Mouse (Mus musculus) liver (tissue): ENCODE measurements around the gene Dnmt3a.

Experiments used
- DNase-seq: peaks from one replicate; pipeline ENCODE4 v3.0.0-alpha.2; 2020; ENCODE audit warnings: mixed read lengths

Gene Dnmt3a

DNA sequence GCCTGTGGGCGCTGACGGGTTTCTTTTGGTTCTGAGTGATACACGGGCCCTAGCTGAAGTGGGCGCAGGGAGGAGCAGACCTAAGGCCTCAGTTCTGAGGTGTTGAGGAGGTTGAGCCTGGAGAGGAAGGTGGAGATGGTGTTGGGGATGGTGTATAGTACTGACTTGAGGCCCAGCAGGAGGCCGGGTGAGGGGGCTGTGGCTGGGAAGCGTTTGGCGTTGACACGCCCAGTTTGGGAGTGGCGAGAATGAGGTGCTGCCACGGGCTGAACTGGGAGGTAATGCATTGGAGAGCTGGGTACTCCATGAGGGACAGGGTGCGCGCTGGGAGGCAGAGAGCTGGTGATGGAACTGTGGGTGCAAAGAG, 19.9 kb downstream of the Dnmt3a start:
- peak; percentile 37 for DNase-seq

DNA sequence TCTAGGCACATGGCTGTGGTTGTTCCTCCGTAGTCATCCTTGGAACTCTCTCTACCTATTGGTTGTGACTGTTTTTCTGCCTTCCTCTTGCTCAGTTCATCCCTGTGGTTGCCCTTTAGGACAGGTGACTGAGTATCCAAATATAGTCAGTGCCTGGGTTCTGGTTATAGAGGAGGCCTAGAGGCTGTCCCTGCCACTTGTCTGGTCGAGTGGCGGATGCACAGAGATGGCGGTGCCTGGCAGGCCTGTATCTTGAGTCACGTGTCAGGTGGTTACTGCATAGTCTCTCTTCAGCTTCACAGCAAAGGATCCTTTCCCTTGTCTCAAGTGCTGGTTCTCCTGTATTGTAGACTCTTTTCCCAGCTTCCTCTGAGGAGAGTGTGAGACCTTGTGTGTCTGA, 22.0 kb downstream of the Dnmt3a start:
- no peak for DNase-seq

DNA sequence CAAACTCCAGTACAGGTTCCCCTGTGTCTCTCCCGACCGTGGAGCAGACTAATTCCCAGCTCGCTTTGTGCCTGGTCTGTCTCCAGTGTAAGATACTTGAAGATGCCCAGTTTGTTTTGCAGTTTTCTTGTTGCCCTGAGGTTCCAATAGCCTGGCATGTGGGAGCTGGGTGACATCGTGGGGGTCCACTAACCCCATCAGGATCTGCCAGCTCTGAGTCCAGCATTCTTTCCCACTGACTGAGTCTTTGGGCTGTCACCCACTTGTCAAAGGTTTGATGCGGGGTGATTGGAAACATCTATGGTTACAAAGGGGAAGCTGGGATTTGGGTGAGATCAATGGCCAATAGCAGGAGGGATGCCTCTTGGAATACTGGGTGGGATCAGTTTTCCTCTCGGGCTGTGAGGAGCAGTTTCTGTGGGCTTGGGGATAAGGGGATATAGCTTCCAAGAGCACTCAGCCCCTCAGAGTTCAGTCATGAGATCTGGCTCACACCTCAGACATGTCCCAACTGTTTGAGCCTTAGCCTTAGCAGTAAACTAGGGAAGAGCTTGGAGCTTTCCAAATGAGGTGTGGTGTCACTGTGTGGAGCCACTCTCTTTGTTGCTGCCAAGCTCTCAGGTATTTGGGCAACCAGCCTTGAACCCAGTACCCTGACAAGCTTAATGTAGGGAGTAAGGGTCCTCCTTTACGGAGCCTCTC, 27.4 kb downstream of the Dnmt3a start:
- no peak for DNase-seq

DNA sequence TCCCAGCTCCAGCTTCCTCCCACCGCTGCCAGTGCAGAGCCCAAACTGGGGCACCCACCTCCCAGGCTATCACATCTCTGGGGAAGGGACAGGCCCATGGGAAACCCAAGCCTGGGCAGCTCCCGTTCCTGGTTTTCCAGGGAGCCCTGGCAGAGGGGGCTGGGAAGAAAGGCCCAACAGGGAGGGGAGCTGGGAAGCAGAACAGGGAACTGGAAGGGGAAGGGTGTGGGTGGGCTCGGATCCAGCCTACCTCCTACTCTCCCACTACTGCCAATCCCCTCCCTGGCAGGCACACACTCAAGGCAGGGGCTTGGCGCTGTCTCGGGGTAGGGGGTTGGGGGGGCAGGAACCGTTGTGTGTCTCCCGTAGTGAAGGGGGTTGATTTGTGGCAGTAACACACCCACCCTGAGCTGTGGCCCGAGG, 28.1 kb downstream of the Dnmt3a start:
- peak; percentile 41 for DNase-seq

DNA sequence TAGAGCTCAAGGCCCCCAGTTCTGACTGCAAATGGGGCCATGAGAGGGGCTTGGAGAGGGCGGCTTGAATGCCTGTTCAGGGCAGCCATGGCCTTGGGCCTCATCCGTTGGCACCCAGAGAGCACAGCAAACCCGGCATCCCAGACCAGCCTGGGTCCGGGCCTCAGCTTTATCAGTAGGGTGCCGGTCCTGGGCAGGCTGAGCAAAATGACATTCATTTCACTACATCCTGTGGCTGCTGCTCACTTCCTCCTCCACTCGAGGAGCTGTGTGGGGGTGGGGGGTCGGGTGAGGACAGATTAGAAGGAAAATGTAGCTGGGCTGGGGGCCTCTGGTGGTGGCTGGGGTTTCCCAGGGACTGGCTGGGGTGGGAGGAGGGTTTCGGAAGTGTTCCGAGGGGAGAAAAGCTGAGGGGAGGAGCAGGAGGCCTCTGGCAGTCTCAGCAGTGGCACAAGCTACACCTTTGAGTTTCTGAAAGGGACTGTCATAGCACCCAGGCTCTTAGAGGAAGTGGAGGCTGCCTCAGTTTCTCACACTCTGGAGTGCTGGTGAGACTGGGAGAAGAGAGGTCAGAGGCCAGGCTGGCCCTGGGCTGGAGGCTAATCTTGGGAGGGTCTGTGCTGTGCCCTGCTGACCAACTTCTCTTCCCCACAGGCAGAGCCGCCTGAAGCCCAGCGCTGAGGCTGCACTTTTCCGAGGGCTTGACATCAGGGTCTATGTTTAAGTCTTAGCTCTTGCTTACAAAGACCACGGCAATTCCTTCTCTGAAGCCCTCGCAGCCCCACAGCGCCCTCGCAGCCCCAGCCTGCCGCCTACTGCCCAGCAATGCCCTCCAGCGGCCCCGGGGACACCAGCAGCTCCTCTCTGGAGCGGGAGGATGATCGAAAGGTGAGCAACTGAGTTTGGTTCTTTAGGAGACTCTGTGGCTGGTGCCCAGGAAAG, 28.8 kb downstream of the Dnmt3a start:
- peak; percentile 55 for DNase-seq

DNA sequence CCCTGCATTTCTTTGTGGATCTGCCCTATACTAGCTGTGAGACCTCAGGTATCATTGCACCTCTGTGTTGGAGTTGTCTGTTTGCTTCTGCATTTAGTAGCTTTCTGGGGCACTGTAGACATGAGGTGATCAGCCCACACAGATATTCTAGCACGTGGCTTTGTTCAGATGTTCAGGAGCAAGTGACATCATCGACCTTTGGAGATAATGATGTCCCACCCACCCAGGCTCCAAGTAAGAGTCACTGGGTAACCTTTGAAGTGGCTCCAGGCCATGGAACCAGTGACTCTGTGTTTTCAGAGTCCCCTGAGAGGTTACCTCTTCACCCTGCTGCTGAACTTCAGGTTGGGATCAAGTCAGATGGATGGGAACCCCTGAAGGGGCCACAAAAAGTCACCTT, 29.8 kb downstream of the Dnmt3a start:
- DNase-seq, result no peak

DNA sequence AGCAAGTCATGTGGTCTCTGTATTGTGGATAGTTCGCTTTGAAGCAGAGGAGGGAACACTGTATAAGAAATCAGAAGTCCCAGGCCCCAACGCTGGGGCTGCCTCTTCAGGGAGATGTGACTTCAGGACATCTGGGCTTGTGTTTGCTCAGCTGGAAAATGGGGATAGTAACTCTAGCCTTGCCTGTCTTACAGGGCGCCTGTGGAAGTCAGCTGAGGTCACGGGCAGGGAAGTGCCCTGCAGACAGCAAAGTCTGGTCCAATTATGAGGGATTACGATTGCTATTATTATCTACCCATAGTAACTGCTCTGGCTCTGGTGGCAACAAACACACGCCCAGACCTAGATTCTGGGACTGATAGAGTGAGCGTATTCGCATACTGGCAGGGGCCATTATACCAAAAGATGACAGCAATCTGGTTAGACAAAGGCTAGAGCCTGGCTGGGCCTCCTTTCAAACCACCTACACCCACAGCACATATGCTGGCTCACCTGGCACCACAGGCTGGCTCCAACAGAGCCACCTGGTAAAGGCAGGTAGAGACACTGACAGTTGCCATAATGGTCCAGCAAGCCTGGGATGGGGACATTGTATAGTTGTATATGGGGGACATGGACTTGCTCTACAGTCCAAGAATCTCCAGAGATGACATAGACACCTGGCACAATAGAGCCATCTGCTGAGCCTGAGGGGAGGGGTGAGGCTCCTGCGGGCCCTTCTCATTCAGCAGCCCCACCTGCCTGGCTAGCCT, 31.4 kb downstream of the Dnmt3a start:
- no peak for DNase-seq

DNA sequence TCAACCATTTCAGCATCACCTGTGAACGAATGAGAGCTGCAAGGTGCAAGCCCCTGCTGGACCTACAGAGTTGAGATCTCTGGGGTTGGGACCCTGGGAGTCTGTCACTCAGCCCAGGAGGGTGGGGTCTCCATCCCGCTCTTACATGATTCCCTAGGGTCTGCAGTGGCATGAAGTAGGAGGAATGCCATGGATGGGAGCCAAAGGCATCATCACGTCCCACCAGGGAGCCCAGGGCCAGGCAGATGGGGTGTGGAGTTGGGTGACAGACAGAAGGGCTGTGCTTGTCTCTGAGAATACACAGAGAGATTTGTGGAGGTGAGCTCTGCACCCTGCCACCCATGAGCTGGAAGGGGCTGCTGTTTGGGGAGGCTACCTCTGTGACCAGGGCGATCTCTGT, 32.2 kb downstream of the Dnmt3a start:
- no peak for DNase-seq

DNA sequence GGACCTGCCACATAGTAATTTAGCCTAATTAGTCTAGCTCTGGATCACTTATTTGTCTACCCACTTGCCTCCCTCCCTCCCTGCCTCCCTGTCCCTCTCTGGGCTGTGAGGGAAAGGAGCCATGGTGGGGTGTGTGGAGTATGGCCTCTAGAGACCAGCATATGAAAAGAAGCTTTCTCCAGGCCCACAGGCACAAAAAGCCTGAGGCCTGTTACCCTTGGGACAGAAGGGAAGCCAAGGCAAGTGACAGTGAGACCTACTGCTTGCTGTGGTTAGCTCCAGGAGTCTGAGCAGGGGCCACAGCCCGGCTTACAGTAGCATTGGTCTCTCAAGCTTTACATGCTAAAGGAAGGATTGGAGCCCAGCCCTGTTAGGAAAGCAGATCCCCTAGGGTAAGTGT, 33.9 kb downstream of the Dnmt3a start:
- no peak for DNase-seq

DNA sequence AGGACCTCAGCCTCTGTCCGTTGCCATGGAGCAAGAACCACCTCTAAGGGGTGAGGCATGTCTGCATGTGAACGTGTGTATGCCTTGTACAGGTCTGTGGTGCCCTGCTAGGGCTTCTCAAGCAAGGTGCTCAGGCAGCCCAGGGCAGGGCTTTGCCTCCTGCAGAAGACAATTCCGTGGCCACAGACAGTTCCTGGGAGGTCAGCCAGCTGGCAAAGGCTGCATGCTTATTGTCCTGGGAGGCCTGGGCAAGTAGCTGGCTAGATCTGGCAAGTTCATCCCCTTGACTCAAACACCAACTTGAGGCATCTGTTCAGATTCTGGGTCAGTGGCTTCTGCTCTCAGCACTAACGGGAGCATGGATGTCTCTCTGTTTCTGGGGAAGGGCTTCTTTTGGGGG, 35.3 kb downstream of the Dnmt3a start:
- DNase-seq, result no peak

DNA sequence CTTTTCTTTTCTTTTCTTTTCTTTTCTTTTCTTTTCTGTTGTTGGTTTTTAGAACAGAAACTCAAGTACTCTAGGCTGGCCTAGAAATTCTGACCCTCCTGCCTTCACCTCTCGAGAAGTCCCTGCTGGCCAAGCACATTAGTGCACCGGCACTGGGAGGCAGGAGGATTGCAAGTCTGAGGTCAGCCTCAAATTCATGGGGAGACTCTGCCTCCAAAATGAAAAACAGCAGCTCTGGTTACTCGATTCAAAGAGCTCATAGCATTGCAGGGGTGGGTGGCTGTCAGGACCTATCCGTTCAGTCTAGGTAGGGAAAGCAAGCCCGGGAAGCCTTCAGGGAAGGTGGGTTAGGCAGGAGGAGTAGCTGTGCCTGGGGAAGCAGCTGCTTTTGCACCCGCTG, 37.0 kb downstream of the Dnmt3a start:
- no peak for DNase-seq

DNA sequence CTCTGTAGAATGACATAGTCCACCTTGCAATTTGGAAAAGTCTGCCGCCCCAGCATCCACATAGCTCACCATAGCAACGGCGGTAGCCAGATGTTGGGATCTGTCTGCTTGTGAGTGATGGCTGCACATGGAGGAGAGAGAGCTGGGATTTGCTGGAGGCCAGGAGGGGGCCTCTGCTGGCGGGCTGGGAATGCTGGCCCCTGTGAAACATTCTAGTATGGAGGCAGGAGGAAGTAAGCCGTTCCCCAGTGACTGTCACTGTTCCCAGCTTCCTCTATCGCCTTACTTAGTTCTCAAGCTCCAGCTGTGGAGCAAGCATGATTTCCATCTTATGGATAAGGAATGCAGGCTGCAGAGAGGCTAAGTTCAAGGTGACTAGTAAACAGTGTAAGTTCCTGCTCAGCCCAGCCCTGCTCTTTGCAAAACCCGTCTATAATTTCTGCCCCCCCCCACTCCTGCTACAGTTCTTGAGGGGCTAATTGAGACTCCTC, 37.6 kb downstream of the Dnmt3a start:
- peak; percentile 25 for DNase-seq

DNA sequence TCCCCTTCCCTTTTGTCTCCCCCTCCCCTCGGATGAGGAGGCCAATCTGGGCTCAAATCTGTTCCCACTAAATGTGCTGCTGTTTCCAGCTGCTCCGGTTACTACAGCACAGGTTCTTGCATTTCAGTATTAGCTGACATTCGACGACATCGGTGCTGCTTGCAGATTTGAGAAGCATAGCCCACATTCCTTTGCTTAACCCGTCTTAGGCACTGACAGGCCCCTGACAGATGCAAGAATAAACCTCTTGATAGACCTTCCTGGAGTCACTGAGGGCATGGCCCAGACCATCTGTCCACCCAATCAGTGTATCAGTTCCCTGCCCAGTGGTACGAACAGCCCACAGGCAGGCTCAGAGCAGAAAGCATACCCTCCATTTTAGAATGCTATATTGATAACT, 38.1 kb downstream of the Dnmt3a start:
- DNase-seq, result no peak

DNA sequence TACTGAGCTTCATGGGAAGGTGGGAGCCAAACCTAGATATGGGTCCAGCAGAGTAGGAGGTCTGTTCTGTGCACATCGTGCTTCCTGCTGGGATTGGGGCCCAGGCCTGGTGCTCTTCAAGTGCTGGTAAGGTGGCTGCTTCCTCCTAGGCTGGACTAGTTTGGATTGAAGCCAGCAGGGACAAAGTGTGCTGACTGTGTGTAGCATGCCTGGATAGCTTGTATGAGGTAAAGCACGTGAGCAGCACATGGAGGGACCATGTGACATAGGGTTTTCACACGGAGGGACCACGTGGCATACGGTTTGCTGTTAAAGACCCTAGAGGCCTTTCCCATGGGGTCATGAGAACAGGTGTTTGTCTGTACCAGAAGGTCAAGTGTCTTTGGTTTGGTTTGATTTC, 38.5 kb downstream of the Dnmt3a start:
- no peak for DNase-seq

DNA sequence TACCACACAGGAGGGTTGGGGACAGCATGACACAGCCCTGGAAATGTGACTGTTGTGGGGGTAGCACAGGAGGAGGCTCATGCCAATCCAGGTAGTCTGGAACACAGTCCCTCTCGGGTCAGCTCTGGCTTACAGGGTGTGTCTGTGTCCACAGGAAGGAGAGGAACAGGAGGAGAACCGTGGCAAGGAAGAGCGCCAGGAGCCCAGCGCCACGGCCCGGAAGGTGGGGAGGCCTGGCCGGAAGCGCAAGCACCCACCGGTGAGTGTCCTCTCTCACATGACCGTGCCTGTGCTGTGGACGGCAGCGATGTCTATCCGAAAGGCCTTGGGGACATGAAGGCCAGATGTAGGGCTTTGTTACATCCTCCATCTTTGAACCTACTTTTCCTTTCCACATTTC, 43.7 kb downstream of the Dnmt3a start:
- DNase-seq, result no peak

DNA sequence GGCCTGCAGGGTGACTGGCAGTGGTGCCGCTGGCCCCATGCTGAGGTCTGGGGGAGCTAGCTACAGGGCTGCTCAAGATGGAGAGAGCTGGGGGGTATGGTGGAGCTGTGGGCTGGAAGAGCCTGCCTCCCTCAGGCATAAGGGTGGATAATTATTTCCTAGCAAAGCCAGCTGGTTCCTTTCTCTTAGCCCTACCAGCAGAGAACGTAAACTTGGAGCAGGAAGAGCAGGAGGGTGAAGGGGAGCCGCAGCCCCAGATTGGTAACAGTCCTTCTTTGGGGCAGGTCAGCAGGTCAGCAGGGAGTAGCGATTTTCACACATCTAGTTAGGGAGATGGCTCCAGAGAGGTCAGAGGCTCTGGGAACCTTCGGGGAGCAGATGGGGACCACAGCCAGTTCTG, 44.4 kb downstream of the Dnmt3a start:
- DNase-seq, result no peak

DNA sequence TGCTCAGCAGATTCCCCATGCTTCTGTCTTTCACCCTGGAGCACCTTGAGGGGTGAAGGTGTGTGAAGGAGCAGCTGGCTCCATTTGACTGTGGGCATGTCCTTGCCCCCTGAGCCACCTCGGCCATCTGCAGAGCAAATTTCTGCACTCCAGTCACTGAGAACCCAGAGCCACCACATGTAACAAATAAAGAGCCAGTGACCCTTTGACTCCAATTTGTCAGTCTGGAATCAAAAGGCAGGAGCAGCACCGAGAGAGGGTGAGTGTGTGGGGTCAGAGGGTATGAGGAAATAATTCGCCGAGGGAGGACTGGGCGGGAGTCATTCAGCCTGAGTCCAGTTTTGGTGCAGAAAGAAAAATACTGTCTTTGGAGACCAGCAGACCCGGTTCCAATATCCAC, 44.9 kb downstream of the Dnmt3a start:
- no peak for DNase-seq

DNA sequence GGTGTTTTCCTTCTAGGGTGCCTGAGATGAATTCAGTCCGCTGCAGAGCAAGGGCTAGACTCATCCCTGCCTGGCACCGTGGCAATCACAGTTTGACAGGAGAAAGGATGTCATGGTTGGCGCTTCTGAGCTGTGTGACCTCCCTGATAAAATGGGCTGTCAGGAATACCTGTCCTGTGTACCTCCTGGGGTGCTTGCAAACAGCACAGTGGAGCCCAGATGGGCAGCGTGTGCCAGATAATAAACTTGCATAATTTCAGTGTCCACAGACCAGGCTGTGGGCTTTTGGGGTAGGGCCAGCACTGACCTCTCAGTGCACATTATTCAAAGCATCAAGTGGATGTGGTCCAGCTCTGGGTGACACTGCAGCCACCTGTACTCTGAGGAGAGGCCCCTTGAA, 45.4 kb downstream of the Dnmt3a start:
- DNase-seq, result no peak

DNA sequence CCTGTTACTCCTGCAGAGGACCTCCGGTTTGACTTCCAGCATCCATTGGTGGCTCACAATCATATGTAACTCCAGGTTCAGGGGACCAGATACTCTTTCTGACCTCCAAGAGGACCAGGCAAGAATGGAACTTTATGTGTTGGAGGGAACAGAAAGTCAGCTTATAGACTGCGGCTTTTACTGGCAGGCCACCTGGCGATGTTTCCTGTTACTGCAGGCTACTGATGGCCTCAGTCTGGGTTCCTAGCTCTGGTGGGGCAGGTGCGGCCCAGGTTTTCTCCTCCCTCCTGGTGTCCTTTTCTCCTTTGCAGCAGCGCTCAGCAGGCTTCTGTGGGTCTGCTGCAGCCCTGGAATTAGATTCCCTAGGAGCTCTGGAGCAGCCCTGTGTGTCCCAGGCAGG, 46.7 kb downstream of the Dnmt3a start:
- DNase-seq, result no peak

DNA sequence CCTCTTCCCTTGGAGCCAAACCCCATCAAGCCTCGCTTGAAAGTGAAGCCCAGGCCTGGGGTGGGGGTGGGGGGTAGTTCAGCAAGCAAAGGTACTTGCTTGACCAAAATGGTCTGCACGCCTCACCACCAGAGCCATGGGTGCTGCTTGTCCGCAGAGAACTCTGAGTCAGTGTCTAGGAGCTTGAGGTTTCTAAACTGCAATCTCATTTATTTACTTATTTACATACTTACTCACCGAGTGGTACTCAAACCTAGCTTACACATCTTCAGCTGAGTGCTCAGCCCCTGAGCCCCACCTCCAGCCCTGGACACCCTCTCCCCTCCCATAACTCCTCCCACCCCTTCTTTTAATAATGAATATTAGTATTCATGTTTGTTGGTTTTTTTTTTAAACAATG, 48.6 kb downstream of the Dnmt3a start:
- no peak for DNase-seq

DNA sequence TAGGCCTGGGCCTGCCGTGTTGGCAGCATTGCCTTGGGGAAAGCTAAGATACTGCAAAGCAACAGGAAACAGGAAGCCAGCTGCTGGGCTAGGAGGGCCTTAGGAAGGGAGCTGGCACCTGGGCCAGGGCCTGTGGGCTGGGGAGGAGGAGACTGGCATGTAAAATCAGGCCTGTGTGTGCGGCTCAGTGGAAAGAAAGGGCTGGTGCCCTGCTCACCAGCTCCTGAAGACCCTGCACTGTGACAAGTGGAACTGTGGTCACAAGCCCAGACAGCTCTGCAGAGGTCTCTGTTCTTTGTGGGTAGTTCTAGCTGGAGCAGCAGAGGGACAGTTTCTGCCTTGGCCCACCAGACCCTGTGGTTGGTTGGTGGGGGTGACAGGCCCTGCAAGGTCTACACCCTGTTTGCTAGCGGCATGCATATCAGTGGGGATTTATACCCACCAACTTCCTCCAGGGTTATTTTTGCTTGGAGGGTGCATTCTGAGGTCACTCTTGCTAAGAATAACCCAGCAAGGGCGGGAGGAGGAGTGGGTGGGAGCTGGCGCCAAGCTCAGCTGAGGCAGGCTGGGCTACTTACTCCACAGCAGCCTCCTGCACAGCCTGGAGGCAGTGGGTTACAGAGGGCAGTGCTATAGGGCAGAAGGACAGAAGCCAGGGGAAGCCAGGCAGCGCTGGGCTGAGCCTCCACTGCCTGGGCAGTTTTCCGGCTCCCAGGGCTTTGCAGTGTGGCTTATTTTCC, 50.1 kb downstream of the Dnmt3a start:
- peak; percentile 55 for DNase-seq

DNA sequence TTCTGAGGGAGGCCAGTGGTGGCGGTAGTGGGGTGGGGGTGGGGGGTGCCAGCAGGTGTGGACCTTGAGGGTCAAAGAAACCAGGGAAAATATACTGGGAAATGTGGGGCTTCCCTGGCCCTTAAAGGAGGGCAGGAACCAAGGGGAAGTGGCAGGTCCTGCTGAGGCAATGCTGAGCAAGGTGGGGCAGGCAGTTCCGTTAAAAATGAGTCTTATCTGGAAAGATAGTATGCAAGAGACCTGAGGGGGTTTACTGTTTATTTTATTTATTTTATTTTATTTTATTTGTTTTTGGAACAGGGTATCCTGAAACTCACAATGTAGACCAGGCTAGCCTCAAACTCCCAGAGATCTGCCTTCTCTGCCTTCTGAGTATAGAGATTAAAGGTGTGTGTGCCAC, 50.9 kb downstream of the Dnmt3a start:
- DNase-seq, result no peak

DNA sequence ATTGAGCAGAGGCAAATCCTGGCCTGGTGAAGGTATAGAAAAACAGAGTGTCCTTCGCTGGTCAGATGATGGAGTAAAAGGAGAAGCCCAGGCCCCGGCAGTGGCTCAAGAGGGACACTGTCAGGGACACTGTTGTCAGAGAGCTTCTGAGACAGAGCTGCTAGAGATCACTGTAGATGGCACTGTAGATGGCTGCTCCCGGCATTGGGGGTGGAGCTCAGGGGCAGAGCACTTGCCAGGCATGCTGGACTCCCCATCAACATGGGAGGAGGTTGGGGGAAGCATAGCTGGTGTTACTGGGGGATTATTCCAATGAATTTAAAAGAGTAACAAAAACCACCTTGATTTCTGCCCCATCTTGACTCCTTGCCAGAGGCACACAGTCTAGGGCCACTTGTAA, 51.4 kb downstream of the Dnmt3a start:
- DNase-seq, result no peak
